Mouse (Mus musculus): Measurements from ENCODE around the gene Ifi27.
"Not testable (repeated sequence)": the region's sequence is repeated elsewhere in the genome, so short reads cannot be mapped to it uniquely, and the experiment has no call there.

The Ifi27 gene

DNA sequence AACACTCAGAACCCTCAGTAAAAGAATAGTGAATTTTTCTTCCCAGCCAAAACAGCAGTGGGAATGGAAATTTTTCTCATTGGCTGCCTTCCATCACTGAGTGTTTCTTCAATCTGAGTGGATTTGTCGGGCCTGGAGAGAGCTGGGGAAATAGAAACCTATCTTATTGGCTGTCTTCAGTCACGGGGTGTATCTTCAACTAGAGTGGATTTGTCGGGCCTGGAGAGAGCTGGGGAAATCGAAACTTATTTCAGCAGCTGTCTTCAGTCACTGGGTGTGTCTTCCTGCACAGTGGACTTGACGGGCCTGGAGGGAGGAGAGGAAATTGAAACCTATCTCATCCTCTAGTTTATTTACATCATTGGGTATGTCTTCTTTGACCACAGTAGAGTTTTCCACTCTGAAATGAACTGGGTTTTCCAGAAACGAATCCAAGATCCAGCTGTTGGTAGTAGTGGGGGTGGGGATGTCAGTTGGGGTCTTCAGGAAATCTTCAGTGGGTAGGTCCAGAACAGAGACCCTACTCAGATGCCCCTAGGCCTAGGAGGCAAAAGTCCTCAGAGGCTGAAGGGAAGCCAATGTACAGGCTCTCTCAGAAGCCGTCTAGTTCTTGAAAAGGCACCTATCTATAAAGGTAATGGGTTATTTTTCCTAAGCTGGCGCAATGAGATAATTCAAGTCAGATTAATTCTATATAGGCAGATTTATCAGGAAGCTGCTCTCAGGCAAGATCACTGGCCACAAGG is at the start of gene Ifi27:
Gene Ifi27 (plus strand): TSS at position 226 of the 746 bp plus-strand sequence.
- DNase-seq: peak; percentile 70

DNA sequence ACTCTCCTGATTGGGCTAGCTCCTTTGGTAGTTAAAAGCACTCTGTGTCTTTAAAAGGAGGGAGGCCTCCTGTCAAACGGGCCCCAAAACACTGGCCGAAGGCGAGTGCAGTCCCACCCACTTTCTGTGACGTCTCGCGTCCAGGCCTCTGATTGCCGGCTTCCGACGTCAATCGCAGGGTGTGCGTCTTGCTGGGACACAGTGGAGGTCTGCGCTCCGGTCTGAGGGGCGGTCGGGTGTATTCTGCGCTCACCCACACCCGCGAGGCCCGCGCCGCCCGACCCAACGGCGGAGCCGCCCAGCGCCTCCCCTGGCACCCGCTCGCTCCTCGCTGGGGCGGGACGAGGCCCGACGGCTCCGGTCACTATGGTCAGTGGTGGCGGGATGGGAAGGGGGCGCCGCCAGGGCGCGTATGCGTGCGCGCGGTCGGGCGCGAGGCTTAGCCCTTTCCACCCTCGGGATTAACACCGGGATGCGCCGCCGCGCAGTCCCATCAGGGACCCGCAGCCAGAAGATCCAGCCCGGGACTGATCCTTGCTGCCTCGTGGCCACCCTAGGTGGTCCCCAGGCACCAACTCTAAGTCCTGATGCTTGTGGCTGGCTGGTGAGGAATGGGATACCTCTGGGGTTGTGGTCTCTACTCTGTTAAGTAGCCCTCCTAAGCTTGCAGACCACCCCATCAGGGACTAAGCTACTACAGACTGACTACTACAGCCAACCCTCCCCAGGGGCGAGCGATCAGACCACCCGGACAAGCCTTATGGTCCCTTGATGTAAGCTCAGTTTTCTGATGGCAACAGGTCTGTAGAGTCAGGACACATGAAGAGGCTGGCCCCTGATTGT is 45.3 kb upstream of the Ifi27 start, which contains the start of gene Otub2:
Gene Otub2 (plus strand): TSS at position 178 of the 843 bp plus-strand sequence.
- DNase-seq: peak; percentile 93

DNA sequence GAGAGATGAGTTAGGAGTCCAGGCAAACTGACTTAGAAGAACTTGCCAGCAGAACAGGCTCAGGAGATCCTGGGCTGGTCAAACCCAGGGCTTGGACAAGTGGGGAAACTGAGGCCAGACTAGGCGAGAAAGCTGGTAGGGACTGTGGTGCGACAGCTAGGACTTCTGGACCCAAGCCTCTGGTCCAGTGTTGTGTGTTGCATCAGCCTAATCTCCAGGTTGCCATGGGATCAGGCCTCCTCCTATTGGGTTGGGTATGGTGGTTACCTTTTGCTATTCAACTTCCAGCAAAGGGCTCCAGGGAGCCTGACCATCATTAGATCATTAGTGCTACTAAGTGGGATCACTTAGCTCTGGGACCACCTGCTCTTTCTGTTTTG is 44.7 kb upstream of the Ifi27 start:
- DNase-seq: no peak

DNA sequence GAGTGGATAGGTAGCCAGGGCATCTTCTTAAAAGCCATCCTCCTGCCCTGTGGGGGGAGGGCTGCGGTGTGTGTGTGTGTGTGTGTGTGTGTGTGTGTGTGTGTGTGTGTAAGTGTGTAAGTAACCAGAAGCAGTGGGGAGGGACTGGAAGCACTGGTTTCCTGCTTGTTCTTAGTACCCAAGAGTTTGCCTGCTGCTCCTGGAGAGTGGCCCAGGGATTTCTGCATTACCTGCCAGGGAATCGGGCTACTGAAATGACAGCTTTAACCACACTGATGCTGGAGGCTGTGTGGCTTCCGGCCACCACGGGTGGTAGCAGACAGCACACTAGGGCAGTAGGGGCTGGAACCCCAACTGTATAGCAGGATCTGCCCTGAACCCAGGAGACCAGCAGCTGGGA is 44.0 kb upstream of the Ifi27 start:
- no peak for DNase-seq

DNA sequence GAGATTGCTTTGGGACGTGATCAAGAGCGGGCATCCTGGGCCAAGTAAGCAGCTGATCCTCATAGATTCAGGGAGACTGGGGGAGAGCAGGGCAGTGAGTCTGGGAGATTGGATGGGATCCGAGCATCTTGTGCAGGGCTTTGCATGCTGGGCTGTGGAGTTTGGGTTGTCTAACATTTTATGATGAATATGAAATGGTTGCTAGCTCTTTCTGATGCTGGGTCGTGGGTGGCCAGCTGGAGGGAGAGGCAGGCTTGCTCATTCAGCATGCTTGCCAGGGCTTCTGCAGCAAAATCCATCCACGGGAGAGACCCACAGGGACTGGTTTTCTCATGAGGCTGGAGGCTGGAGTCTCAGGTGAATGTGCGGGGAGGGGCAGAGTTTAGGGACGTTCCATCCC is 42.9 kb upstream of the Ifi27 start:
- DNase-seq: no peak

DNA sequence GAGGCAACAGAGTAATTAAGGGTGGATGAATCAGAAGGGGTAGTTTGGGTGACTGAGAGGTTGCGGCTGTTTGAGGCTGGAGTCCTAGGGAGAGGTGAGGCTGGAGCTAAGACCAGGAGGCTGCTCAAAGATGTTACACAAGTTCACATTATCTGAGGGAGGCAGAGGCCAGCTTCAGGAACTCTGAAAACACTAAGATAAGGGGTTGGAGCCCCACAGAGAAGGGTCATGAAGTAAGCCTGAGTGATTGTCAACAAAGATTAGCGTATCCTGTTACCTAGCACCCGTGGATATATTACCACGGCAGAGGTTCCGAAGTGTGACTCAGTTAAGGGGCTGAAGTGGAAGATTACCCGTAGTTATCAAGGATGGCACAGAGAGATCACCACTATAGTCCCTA is 40.5 kb upstream of the Ifi27 start:
- DNase-seq: no peak

DNA sequence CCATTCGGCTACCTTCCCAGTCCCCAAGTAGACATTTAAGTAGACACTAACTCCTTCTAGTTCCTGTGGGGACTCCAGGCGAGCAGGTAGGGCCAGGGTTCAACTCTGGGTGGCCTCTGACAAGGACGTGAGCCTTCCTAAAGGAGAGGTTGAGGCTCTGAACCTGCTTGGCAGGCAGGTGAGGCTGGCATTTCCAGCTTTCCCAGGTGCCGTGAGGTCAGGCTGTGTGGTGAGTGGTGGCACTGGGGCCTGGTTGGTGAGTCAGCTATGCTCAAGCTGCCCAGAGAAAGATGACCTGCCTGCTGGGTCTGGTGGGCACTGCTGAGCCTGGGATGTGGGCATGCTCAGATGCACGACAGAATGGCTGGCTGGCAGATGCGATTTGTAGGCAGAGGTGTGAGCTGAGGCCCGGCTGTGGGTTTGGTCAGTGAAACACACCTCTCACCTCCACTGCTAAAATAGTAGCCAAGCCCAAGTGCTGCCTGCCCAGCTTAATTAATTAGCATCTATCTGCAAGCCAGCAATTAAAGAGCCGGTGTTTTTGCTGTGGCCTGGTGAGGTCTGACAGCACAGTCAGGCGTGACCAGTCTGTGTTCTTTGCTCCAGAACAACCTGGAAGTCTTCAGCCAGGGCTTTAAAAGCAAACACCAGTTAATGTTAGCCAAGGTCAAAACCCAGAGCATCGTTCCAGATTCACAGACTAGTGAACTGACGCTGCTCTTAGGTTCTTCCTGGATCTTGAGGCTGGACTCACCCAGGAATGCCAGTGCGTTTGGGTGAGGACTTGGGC is 38.3 kb upstream of the Ifi27 start:
- no peak for DNase-seq

DNA sequence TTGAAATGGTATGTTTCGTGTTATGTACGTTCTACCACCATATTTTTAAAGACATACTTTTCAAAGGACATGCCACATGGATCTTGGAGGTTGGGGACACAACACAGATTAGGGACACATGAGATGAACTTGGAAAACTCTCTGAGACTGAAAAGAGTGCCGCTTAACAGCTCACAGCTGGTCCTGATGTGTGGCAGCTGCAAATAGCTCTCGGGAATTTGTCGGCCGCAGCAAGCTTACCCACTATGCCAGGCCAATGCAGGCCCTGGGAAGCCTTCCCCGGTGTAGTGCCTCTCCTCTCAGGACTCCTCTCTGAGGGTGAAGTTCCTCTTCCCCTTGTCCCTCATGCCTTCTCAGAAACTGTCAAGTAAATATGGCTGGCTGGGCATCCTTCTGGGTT is 37.3 kb upstream of the Ifi27 start:
- DNase-seq: no peak

DNA sequence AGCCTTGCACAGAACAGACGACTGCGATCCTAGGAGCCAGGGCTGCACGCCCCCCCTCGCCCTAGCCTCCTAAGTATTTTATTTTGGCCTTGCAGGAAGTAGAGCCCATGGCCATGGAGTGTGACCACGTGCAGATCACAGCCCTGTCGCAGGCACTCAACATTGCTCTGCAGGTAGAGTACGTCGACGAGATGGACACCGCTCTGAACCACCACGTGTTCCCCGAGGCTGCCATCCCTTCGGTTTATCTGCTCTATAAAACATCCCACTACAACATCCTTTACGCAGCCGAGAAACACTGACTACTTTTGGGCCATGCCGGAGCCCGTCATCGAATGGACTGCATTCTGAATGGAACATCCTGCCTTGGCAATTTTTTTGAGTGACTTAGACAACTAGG is 29.9 kb upstream of the Ifi27 start:
- no peak for DNase-seq

DNA sequence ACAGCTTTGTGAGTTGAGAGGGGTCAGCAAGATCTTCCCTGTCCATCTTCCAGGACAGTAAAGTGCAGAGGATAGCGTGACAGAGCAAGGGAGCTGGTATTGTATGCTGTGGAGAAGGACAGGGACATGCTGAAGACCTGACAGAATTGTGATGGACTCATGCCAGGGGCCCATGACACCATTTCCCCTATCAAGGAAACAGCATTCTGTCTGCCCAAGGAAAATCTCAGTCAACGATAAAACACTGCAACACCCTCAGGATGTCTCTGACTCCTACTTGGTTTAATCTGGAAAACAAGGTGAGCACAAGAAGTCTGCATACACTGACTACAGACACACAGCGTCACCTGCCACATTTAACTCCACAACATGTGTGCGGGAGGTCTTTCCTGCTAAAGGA is 26.3 kb upstream of the Ifi27 start, which contains the start of gene 9330161L09Rik:
Gene 9330161L09Rik (minus strand): TSS at position 101 of the 400 bp plus-strand sequence.
- DNase-seq: no peak

DNA sequence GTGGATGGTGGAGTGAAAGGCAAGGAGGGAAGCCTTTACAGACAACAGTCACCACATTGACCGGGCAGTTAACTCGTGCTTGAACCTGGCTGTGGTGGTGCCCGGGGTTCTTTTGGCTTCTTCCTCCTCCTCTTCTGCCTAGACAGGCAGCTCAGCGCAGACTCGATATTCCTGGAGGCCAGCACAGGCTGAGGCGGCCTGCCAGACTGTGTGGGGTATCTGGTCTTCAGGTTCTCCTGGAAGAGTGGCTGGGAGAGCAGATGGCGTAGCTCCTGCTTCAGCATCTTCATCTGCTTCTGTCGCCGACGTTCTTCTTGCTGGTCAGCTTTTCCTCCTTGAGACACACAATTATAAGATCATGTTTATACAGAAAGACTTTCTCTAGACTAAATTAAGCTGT is 25.9 kb upstream of the Ifi27 start:
- no peak for DNase-seq

DNA sequence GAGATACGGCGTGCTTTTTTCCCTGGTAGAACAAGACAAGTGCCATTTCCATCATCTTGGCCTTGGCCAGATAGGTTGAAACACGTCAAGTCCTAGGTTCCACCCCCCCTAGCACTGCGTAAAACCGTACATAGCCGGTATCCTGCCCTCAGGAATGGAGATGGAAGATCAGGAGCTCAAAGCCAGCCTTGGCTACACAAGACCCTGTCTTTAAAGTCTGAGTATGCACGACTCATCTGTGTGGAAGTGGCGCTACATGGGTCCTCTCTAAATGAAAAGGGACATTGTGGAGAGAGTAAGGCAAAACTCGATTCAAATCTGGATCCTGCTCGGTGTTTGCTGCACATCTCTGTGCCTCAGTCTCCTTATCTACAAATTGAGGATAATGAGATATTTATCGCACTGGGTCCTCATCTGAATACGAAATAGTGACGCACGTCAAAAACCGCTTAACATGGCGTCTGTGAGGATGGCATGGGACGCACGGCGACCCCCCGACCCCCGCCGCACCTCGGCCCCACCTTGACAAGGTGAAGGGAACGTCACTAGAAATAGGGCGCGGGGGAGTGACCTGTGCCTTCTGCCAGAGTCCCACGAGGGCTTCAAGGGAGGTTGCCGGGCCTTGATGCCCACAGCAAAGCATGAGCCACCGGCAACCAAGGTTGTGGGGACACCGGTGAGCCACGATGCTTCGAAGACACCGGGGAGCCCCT is 8.8 kb upstream of the Ifi27 start:
- no peak for DNase-seq

DNA sequence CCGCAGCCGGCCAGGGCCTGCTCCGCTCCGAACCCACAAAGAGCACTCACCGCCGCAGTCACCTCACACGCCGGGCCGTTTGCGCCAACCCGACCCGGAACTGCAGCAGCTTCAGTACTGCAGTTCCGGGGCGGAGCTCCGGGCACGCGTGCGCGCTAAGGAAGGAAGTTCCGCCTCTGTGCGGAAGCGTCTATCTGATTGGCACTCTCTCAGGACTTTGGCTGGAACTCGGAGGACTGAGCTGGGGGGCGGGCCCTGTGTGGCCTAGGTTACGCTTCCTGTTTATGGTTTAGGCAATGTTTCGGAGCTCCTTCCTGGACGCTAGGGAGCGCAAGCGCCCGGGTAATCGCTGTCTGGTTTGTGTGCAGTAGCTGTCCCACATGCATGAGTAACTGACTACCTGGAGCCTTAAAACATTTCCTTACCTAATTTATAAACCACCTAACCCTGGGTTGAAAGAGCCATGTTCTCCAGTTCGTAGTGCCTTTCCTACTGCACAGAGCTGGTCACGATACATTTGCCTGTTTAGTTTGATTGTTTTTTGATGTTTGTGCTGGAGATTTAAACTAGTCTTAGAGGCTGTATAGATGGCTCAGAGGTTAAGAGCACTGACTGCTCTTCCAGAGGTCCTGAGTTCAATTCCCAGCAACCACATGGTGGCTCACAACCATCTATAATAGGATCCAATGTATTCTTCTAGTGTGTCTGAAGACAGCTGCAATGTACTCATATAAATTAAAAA is 8.1 kb upstream of the Ifi27 start, which contains the start of gene Ddx24:
Gene Ddx24 (minus strand): TSS at position 102 of the 742 bp plus-strand sequence.
- DNase-seq: peak; percentile 98

DNA sequence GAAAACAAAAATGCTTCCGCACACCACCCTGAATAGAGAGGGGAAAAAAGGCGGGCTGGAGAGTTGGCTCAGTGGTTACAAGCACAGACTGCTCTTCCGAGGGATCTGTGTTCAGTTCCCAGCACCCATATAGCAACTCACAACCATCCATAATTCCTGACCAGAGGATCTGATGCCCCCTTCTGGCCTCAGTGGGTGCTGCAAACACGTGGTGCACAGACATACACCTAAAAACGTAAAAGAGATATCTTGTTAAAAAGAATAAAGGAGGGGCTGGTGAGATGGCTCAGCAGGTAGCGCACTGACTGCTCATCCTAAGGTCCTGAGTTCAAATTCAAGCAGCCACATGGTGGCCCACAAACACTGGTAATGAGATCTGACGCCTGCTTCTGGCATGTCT is 7.3 kb upstream of the Ifi27 start:
- DNase-seq: peak; percentile 30

DNA sequence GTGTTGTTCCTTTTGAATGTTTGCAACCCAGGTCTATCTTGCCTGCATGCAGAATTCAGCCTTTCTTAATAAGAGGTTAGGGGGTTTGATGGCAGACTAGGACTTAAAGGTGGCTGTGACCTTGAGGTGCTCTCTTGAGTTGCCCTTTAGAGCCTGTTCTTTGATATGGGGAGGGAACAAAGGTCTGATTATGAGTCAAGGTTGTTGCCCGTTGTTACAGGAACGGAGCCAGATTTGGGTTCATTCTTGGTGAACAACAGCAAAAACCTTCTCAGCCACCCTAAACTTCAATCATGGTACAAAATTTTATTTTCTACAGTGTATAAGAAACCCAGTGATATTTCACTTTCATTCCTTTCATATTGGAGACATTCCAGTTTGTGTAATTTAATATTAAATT is 581 bp upstream of the Ifi27 start:
- no peak for DNase-seq

DNA sequence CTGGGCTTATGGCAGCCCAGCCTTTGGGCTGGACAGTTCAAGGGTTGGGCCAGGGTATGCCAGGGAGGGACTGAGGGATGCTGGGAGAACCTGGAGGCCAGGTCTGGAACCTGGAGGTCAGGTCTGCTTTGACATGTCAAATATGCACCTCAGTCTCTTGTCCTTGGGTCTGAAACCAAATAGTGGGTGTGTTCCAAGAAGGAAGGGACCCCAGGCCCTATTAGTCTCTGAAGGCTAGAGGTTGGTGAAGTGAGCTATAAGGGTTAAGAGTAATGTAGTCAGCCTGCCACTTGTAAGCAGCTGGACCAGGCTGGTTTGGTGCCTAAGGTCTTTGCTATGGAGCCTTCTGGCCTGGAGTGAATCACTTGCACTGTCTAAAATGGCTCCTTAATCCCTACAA is 850 bp downstream of the Ifi27 start:
- DNase-seq: no peak

DNA sequence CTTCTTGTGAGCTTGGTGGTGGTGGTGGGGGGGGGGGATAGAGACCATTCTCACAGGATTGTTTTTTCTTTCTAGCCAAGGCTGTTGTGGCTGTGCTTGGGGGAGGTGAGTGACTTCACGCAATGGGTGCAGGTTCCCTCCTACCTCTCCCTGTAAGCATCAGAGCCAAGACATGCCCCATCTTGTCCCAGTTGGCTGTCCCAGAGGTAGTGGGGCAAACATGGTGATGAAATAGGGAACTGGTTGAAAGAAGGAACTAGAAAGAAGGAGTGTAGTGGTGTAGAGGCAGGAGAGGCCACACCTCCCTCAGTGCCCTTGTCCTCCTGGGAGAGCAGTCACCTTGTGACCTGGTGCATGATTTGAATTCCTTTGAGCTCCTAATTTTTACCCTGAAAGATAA is 3.6 kb downstream of the Ifi27 start:
- DNase-seq: no peak

DNA sequence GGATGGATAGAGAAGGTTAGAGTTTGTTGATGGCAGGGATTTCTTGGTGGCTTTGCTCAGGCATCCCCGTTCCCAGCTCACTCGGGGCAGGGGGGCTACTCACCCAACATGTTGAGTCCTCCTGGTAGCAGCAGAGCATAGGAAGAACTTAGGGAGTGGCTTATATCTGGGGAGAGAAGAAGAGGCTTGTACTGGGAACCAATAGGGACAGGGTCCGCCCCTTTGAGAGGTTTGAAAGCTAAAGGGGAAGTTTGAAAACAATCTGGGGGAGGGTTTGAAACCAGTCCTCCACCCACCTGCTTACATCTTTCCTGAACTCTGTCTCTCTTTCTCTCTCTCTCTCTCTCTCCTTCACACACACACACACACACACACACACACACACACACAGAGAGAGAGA is 9.5 kb downstream of the Ifi27 start, which contains the start of gene Ifi27l2a:
Gene Ifi27l2a (minus strand): TSS at position 157 of the 400 bp plus-strand sequence.
- DNase-seq: peak; percentile 37

DNA sequence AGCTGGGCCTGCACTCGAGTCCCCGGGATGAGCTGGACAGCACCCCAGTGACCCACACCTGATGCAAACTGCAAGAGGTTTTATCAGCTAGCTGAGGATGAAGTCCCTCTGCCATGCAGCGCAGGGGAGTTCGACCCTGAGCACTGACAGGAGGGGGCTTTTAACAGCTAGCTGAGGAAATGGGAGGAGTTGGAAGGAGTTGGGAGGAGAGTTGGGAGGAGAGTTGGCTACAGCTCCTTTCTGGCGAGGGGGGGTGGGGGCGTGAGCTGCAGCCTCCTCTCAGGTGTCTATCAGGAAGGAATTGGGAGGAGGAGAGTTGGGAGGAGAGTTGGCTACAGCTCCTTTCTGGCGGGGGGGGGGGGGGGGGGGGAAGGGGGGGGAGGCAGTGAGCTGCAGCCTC is 10.2 kb downstream of the Ifi27 start:
- DNase-seq: not testable (repeated sequence)

DNA sequence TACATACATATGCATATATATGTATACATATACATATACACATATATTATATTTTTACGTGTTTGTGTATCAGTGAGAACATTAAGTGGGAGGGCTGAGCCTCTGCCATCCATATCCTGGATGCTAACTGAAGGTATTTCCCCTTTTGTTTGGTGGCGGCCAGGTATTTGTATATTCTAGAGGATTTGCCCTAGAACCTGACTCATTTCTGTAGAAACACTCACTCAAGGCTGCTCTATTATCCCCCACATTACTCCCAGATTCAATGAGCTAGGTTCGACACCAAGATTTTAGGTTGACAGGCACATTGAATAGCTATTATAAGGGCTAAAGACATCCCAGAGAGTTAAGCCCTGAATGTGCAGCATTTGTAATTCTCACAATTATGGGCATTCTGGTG is 11.0 kb downstream of the Ifi27 start:
- no peak for DNase-seq

DNA sequence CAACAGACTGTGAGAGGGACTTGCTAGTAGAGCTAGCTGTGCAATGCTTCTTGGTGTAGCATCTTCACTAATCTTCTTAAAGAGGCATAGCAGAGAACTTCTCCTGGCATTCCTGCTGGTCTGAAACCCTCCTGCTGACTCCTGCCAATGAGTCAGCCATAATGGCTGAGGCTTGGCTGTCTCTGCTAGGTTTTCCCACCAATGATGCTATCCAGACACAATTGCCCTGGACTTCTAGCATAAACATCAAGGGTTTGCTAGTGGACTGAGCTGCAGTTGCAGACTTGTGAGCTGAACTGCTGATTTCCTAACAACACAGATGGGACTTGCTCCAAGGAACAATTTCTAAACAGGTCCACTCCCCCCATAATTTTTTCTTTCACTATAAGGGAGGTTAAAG is 19.4 kb downstream of the Ifi27 start:
- no peak for DNase-seq

DNA sequence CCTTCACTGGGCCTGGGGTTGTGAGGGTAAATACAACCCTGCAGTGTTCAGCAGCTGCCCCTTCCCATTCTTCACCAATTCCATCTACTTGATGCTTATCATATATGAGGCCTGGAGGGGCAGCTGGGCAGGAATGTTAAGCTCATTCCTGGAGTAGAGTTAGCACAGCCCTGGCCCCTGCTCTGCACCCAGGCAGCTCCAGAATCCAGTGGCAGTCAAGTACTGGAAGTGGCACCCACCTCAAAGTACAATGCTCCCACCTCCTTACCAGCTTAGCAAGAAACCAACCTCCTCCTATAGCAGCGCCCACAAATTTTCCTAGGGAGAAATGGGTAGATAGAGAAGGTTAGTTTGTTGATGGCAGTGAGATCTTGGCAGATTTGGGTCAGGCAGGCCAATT is 22.7 kb downstream of the Ifi27 start:
- DNase-seq: not testable (repeated sequence)
